Mouse (Mus musculus): ENCODE measurements around the gene Tmem72.

The Tmem72 gene

DNA sequence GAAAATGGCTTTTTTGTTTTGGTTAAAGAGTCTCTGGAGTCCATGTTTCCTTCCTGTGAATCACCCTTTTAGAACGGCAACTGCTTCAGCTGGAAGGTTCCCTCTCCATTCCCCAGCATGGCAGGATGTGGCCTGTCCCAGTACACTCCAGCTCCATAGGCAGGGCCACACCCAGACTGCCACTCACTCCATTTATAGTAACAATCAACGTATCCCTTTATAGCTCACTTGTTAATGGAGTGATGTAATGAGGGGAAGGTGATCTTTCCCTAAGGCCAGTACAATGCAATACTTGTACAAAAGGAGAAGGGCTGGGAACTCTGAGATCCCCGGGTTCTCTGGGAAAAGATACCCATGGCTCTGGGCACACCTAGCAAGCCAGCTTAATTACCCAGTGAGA, 72.4 kb downstream of the Tmem72 start:
- DNase-seq = no peak

- no peak for DNase-seq
Measured at GRCm38 (mm10) chr6:116643881-116644280, 72.8 kb downstream of the Tmem72 start.

DNA sequence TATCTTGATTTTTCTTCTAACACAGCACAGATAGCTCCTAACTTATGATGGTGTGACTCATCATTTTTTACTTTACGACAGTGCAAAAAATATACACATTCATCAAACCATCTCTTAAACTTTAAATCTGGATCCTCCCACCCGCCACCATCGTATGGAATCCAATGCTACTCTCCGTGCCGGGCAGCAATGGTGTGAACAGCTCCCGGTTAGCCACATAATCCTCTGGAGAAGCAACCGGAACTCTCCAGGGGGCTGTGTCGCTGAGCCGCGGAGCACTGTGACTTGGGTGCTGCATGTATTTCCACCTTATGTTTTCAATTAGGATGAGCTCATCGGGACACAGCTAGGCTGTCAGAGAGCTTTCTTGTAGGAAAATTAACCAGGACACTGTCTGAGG, 73.8 kb downstream of the Tmem72 start:
- no peak for DNase-seq

GRCm38 (mm10) chr6:116639663-116640062, 77.0 kb downstream of the Tmem72 start:
- DNase-seq = no peak

DNA sequence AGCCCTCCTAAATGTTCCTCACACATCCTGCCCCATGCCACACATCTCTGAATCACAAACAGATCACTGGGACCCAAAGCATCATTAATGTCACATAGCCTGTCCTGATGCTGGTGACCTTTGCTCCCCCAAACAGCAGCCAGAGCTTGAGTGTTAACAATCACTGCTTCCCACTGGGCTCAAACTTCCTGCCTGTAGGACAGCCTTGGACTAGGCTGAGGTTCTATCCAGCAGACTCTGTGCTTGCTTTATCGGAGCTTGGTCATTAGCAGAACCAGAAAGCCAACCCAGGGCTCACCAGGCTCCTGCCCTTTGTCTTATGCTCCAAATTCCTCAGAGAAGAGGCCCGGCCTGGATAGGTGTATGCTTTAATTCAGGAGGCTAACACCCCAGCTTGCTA, 77.8 kb downstream of the Tmem72 start:
- no peak for DNase-seq

- no peak for DNase-seq
Measured at GRCm38 (mm10) chr6:116637496-116637895, 79.2 kb downstream of the Tmem72 start.

DNA sequence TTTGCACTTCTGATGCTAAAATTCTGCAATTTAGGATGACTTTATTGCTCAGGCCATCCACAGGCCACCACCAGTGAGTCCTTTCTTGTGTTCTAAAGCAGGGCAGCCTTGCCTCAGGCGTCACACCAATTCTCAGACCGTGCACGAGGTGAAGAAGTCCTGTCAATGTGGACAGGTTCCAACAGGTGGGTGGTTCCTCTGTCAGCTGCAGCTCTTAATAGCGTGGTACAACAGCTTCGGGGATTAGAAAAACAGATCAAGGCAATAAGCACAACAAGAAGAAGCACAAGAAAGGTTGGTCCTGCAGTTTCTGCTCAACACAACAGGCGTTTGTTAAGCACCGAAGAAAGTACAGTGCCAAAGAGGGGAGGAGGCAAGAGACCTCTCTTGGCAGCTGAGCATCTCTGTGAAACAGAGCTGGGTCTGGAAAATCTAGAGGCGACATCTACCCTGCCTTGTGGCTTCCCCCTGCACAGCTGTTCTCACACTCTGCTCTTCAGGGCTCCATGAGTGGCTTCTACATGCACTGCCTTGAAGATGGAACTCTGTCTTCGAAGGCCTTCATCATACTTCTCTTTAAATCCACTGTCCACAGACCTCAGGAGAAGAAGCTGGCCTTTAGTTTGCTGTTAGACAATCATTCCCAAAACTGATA, 80.0 kb downstream of the Tmem72 start:
- no peak for DNase-seq

DNA sequence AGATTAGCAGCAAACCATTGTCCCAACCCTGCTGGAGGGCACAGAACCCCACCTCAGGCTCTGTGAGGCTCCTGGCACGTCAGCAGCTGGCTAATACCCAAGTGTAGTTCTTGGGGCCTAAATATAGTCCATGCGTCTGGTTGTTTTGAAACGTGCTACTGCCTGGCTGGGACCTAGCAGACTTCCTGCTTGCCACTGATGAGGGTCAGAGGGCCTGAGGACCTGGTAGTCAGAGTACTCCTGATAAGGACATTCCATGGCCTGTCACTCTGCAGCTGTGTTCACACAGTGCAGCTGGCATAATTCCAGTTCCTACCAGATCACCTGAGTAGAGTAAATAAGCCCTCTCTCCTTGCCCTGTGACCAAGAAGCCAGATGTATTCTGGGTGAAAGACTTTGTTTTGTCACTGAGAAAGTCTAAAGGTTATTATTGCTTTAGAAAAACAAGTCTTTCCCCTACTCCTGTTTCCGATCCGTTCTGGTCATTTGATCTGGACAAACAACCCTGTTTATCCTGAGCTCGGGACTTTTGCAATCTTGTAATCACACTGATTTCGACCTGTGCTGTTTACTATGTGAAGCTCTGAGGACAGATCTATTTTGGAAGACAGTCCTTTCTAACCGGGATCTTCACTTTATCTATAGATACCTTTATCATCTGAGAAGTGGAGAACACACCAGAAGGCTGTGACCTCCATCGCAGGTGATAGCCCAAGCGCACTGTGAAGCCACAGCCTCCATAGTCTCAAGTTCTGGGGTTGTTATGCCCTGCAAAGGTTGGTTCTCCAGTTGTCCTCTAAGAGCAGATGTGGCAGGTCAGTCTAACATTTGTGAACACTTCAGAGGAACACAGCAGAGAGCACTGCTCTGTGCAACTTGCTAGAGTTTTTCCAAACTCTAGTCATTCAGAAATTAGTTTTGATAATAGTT, 81.2 kb downstream of the Tmem72 start:
- DNase-seq = peak; percentile 84

DNA sequence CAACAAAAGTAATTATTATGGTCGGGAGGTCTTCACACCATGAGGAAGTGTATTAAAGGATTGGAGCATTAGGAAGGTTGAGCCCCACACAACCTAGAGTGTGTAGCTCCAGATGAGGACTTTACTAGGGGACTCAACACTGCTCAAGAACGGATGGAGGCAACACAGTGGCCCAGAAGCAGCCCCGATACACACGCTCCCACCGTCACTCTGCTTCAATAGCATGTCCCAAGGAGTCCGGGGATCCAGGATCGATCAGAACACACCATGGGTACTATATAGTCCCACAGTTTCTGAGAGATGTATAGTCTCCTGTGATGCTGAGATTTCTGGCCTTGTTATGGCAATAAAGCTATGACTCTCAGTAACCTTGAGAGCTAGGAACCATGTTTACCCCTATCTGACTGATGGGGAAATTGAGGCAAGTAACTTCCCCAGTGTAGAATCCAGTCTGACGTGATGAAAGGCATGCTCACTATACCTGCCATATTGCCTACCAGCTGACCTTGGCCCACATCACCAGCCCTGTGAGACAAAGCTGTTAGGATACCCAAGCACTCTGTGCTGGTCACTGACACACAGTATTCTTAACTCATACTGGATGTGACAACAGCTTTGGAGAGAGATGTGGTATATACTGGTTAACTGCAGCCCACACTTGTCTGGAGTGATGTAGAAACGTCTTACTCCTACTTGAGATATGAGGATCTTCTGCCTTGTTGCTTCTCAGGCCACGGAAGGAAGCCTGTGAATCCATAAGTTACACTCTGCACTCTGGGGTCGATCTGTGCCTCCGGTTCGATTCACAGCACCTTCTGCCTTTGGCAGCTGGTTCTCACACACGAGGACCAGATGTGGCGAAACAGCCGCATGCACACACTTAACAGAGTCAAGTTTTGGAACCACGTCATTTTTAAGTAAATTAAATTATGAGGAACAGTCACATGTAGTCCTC, 82.7 kb downstream of the Tmem72 start:
- DNase-seq = no peak

GRCm38 (mm10) chr6:116632129-116632528, 84.6 kb downstream of the Tmem72 start:
- peak; percentile 89 for DNase-seq

- DNase-seq = no peak
Measured at GRCm38 (mm10) chr6:116629766-116630165, 86.9 kb downstream of the Tmem72 start.
